Mouse (Mus musculus) liver, adult 2 months (tissue): ENCODE data around the gene Atp13a4.

Experiments used
- CTCF ChIP-seq: fragments of 200-500 bp; IDR thresholded peaks from 2 replicates; pipeline ENCODE4 v1.5.1; 2011; ENCODE audit warnings: low read depth, low read length, control low read depth
- POLR2A ChIP-seq: fragments of 200-500 bp; IDR thresholded peaks from 2 replicates; pipeline ENCODE4 v1.6.1; 2011; ENCODE audit warnings: low read length, control low read depth; ENCODE audit not compliant: insufficient read depth; ENCODE audit errors: extremely low read depth

- TF ChIP-seq CTCF (no peak), POLR2A (no peak)
Observed at GRCm38 (mm10) chr16:29527085-29527484, 17.6 kb downstream of the Atp13a4 start.
